Comparison of ENCODE assay signal across 24 mouse cellular contexts in the genomic region with DNA sequence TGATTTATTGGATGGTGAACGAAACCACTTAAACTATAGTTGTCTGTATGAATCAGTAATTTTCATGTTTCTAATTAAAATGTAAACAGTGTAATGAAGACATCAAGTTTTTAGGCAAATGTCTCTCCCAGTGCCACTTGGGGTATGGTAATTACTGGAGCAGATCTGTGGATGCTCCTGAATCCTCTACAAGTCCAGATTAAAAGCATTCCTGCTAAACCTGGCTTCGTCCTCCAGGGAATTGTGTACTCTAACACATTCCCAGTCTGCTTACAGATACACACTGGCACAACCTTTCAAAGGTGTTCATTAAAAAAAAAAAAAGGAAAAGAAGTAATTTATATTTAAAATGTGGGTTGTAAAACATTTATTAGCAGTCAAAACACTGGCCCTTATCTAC. TPM values are rescaled to one million over a fixed set of nuclear protein-coding genes. Genes with fewer than 3 reads are reported as not detected.
A peak's percentile ranks its signal among the peaks of the same experiment; 100 is the strongest.
DNase-seq lines count a peak whose midpoint lies in the region; ATAC-seq and TF ChIP-seq lines count a peak whose summit lies in the region.
"Had no signal": no experiment of that assay in that cellular context is flagged by ENCODE, and none has a peak within 500 bp of the region (broad histone marks: within the 10 kb centered on the region; RNA-seq: fewer than 3 reads in every experiment).

No protein-coding gene starts in this region.

- peaks cover 40% of the 10 kb centered on the region for H3K4me1 ChIP-seq in forebrain, embryonic 16.5 days (replicated peaks; ENCODE audit: control insufficient read depth, insufficient read depth, low read length)
- H3K4me1 ChIP-seq in forebrain, embryonic 12.5 days, result peaks cover 64% of the 10 kb centered on the region
- peaks cover 79% of the 10 kb centered on the region for H3K4me1 ChIP-seq in midbrain, embryonic 13.5 days (replicated peaks)
- H3K4me1 ChIP-seq in midbrain, embryonic 11.5 days (ENCODE audit: control insufficient read depth, insufficient read depth, low read length), result peaks cover 45% of the 10 kb centered on the region
- peaks cover 55% of the 10 kb centered on the region for H3K4me1 ChIP-seq in midbrain, embryonic 14.5 days (ENCODE audit: control insufficient read depth, insufficient read depth, low read length)
- no peaks in the 10 kb centered on the region for H3K4me1 ChIP-seq in midbrain, postnatal 0 days (ENCODE audit: insufficient read depth, low read length)

- H3K4me3 ChIP-seq in forebrain, embryonic 16.5 days (replicated peaks; ENCODE audit: low read length), result no peak overlapping the region
- H3K4me3 ChIP-seq in forebrain, embryonic 12.5 days (replicated peaks), result no peak overlapping the region
- no peak overlapping the region for H3K4me3 ChIP-seq in midbrain, embryonic 13.5 days (replicated peaks)
- no peak overlapping the region for H3K4me3 ChIP-seq in midbrain, embryonic 11.5 days (ENCODE audit: low read depth, low read length)
- H3K4me3 ChIP-seq in midbrain, embryonic 14.5 days (replicated peaks; ENCODE audit: low read depth, low read length), result no peak overlapping the region
- no peak overlapping the region for H3K4me3 ChIP-seq in midbrain, postnatal 0 days (ENCODE audit: low read depth, low read length)

- 0 out of 2 replicates have a peak, but pooled peaks have one; percentile 2 for ATAC-seq in forebrain, embryonic 16.5 days
- ATAC-seq in forebrain, embryonic 12.5 days (ENCODE audit: low FRiP score), result no peak
- ATAC-seq in midbrain, embryonic 13.5 days, result no peak
- no peak for ATAC-seq in midbrain, embryonic 11.5 days (ENCODE audit: low FRiP score)
- ATAC-seq in midbrain, embryonic 14.5 days (ENCODE audit: low FRiP score, low TSS enrichment), result peak; percentile 48
- ATAC-seq in midbrain, postnatal 0 days (ENCODE audit: low FRiP score), result no peak
- ATAC-seq: activated CD4-positive, CD25-positive, alpha-beta regulatory T cell, adult 4 months; CD4-positive, CD25-positive, alpha-beta regulatory T cell, adult 4 months; Patski had no signal

- no peak for TF ChIP-seq CTCF in midbrain, postnatal 0 days (IDR thresholded peaks at IDR 0.05)
- TF ChIP-seq CTCF in brain, embryonic 14.5 days (IDR thresholded peaks at IDR 0.05; ENCODE audit: borderline replicate concordance, extremely low read depth, insufficient read depth, insufficient read length), result no peak

- no peaks in the 10 kb centered on the region for H3K9me3 ChIP-seq in forebrain, embryonic 16.5 days (ENCODE audit: control insufficient read depth, low read length)
- H3K9me3 ChIP-seq in forebrain, embryonic 12.5 days, result no peaks in the 10 kb centered on the region
- H3K9me3 ChIP-seq in midbrain, embryonic 13.5 days, result no peaks in the 10 kb centered on the region
- no peaks in the 10 kb centered on the region for H3K9me3 ChIP-seq in midbrain, embryonic 11.5 days (ENCODE audit: control insufficient read depth, low read length)
- H3K9me3 ChIP-seq in midbrain, embryonic 14.5 days (ENCODE audit: control insufficient read depth, low read length), result no peaks in the 10 kb centered on the region
- no peaks in the 10 kb centered on the region for H3K9me3 ChIP-seq in midbrain, postnatal 0 days (ENCODE audit: low read length)

- no peak overlapping the region for H3K4me2 ChIP-seq in forebrain, embryonic 16.5 days (ENCODE audit: low read length)
- no peak overlapping the region for H3K4me2 ChIP-seq in forebrain, embryonic 12.5 days
- H3K4me2 ChIP-seq in midbrain, embryonic 13.5 days (replicated peaks), result no peak overlapping the region
- H3K4me2 ChIP-seq in midbrain, embryonic 11.5 days, result no peak overlapping the region
- H3K4me2 ChIP-seq in midbrain, embryonic 14.5 days (ENCODE audit: low read length), result no peak overlapping the region
- H3K4me2 ChIP-seq in midbrain, postnatal 0 days (ENCODE audit: low read depth, low read length, poor library complexity, severe bottlenecking), result no peak overlapping the region

- peaks cover 8% of the 10 kb centered on the region; the same call in 1 of the 2 replicates for H3K27me3 ChIP-seq in forebrain, embryonic 16.5 days (replicated peaks; ENCODE audit: control insufficient read depth, insufficient read depth, low read length)
- peaks cover 14% of the 10 kb centered on the region for H3K27me3 ChIP-seq in forebrain, embryonic 12.5 days
- no peaks in the 10 kb centered on the region for H3K27me3 ChIP-seq in midbrain, embryonic 13.5 days
- H3K27me3 ChIP-seq in midbrain, embryonic 11.5 days (ENCODE audit: control insufficient read depth, insufficient read depth, low read length), result no peaks in the 10 kb centered on the region
- H3K27me3 ChIP-seq in midbrain, embryonic 14.5 days (ENCODE audit: control insufficient read depth, insufficient read depth, low read length), result no peaks in the 10 kb centered on the region
- no peaks in the 10 kb centered on the region for H3K27me3 ChIP-seq in midbrain, postnatal 0 days (ENCODE audit: insufficient read depth, low read length)
- H3K27me3 ChIP-seq: CH12.LX had no signal

- no peak for TF ChIP-seq POLR2A in brain, embryonic 14.5 days (IDR thresholded peaks at IDR 0.05; ENCODE audit: borderline replicate concordance, extremely low read depth, insufficient read depth, insufficient read length, poor library complexity, severe bottlenecking)

- DNase-seq in midbrain, embryonic 11.5 days (ENCODE audit: low spot score, missing footprints), result no peak
- DNase-seq in midbrain, embryonic 14.5 days, result peak; percentile 65
- no peak for DNase-seq in midbrain, postnatal 0 days (ENCODE audit: low spot score)
- peak; percentile 59 for DNase-seq in brain, embryonic 14.5 days (ENCODE audit: low read depth)
- no peak for DNase-seq in cerebellum, postnatal 36 days
- DNase-seq: adrenal gland, adult 2 months; adrenal gland, adult 8-10 months; adrenal gland, postnatal 10 days; adrenal gland, postnatal 14 days; adrenal gland, postnatal 25 days; adrenal gland, postnatal 36 days; B cell, adult 2 months; cerebellum, adult 11 months; cerebellum, adult 11-12 months; cerebellum, adult 18-20 months had no signal

- 58% methylated on average over 2 of the region's 2 CpGs for WGBS in forebrain, embryonic 16.5 days
- WGBS in forebrain, embryonic 12.5 days, result 74% methylated on average over 2 of the region's 2 CpGs
- 60% methylated on average over 2 of the region's 2 CpGs for WGBS in midbrain, embryonic 13.5 days
- 65% methylated on average over 2 of the region's 2 CpGs for WGBS in midbrain, embryonic 11.5 days
- WGBS in midbrain, embryonic 14.5 days, result 43% methylated on average over 2 of the region's 2 CpGs
- WGBS in midbrain, postnatal 0 days, result 64% methylated on average over 2 of the region's 2 CpGs

- H3K27ac ChIP-seq in forebrain, embryonic 16.5 days (ENCODE audit: low read length), result no peak overlapping the region
- no peak overlapping the region for H3K27ac ChIP-seq in forebrain, embryonic 12.5 days
- 0 out of 2 replicates have a peak overlapping the region, but pooled peaks have one; percentile 19 for H3K27ac ChIP-seq in midbrain, embryonic 13.5 days
- H3K27ac ChIP-seq in midbrain, embryonic 11.5 days (ENCODE audit: low read depth, low read length), result no peak overlapping the region
- no peak overlapping the region for H3K27ac ChIP-seq in midbrain, embryonic 14.5 days (replicated peaks; ENCODE audit: low read depth, low read length)
- no peak overlapping the region for H3K27ac ChIP-seq in midbrain, postnatal 0 days (ENCODE audit: low read depth, low read length)

- no peaks in the 10 kb centered on the region for H3K36me3 ChIP-seq in forebrain, embryonic 16.5 days (ENCODE audit: control insufficient read depth, insufficient read depth)
- H3K36me3 ChIP-seq in forebrain, embryonic 12.5 days (replicated peaks), result no peaks in the 10 kb centered on the region
- H3K36me3 ChIP-seq in midbrain, embryonic 13.5 days, result no peaks in the 10 kb centered on the region
- no peaks in the 10 kb centered on the region for H3K36me3 ChIP-seq in midbrain, embryonic 11.5 days (ENCODE audit: control insufficient read depth, insufficient read depth, low read length)
- no peaks in the 10 kb centered on the region for H3K36me3 ChIP-seq in midbrain, embryonic 14.5 days (ENCODE audit: control insufficient read depth, insufficient read depth, low read length)
- no peaks in the 10 kb centered on the region for H3K36me3 ChIP-seq in midbrain, postnatal 0 days (ENCODE audit: insufficient read depth, low read length)
- H3K36me3 ChIP-seq: G1E had no signal

- H3K9ac ChIP-seq in forebrain, embryonic 16.5 days (replicated peaks; ENCODE audit: low read depth, low read length), result no peak overlapping the region
- H3K9ac ChIP-seq in forebrain, embryonic 12.5 days, result no peak overlapping the region
- no peak overlapping the region for H3K9ac ChIP-seq in midbrain, embryonic 13.5 days (replicated peaks)
- H3K9ac ChIP-seq in midbrain, embryonic 11.5 days (ENCODE audit: low read length), result no peak overlapping the region
- H3K9ac ChIP-seq in midbrain, embryonic 14.5 days (replicated peaks; ENCODE audit: low read length), result no peak overlapping the region
- H3K9ac ChIP-seq in midbrain, postnatal 0 days (replicated peaks; ENCODE audit: low read length, poor library complexity, severe bottlenecking), result no peak overlapping the region

RNA-seq across cellular contexts. Expression of a gene that starts 20.0 kb away (rescaled TPM):
- 4.0 and 8.3 TPM in 2 replicates for polyA plus RNA-seq in forebrain, embryonic 16.5 days (2015; fragmentation: Nextera tagmentation; extraction: Ambion mirVana)
- polyA plus RNA-seq in forebrain, embryonic 12.5 days (2016; fragmentation: Nextera tagmentation; extraction: Ambion mirVana), result 13.7 and 17.2 TPM in 2 replicates
- polyA plus RNA-seq in midbrain, embryonic 13.5 days (2015; fragmentation: Nextera tagmentation; extraction: Ambion mirVana), result 22.0 and 25.2 TPM in 2 replicates
- 15.2 and 17.1 TPM in 2 replicates for polyA plus RNA-seq in midbrain, embryonic 11.5 days (2014; fragmentation: Nextera tagmentation; extraction: Ambion mirVana)
- polyA plus RNA-seq in midbrain, embryonic 14.5 days (2014; fragmentation: Nextera tagmentation; extraction: Ambion mirVana), result 19.7 and 21.2 TPM in 2 replicates
- 7.9 and 12.2 TPM in 2 replicates for total RNA-seq in midbrain, postnatal 0 days (2014; rRNA removed)
- polyA plus RNA-seq in midbrain, postnatal 0 days (2015; fragmentation: Nextera tagmentation; extraction: Ambion mirVana), result 14.9 and 16.7 TPM in 2 replicates
- polyA plus RNA-seq in brain, embryonic 14.5 days (2012; rRNA removed), result 8.8 and 13.7 TPM in 2 replicates
- total RNA-seq: CH12.LX, MEL had no signal
- polyA plus RNA-seq: G1E, Patski had no signal

Comparison
In these comparisons a context has a peak if more than half of its experiments do, and no peak if none do; other contexts are left out.
1. ATAC-seq: peak in forebrain, embryonic 16.5 days (single experiment) and midbrain, embryonic 14.5 days (single experiment); none in forebrain, embryonic 12.5 days (single experiment), midbrain, embryonic 13.5 days (single experiment), midbrain, embryonic 11.5 days (single experiment) and midbrain, postnatal 0 days (single experiment).
2. DNase-seq: peak in midbrain, embryonic 14.5 days (single experiment) and brain, embryonic 14.5 days (single experiment); none in midbrain, embryonic 11.5 days (single experiment), midbrain, postnatal 0 days (single experiment) and cerebellum, postnatal 36 days (0 of 2).